23 mouse cellular contexts compared by ENCODE assay signal in the genomic region with DNA sequence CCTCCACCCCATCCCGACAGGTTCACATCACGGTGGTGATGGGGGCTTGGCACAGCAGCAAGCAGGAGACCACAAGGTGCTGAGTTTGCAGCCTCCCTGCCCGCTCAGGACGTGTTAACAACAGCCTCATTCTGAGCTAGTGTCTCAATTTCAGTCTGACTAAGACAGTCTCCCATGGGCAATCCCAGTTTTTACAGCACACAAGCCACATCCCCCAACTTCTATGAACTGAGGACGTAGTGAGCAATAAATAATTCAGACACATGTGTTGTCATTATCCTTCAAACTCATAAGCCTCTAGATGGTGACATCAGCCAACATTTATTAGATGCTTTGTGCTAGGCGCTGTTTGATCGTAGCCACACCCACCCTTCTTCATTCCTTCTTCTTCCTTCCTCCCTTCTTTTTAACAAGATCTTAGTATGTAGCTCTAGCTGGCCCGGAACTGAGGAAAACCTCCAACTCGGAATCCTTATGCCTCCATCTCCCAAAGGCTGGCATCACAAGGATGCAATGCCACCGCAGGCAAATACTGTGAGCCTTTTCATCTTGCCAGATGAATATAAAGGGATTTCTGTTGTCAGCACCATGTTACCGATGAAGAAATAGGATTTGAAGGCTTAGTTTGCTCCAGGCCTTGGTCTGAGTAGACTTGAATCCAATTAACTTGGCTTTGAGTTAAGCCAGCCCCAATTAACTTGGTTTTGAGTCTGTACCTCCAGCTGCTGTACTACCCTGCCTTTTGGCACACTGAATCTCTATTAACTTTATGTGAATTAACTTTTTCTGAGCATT.
DNase-seq lines count a peak whose midpoint lies in the region; ATAC-seq and TF ChIP-seq lines count a peak whose summit lies in the region.
"Had no signal": no experiment of that assay in that cellular context is flagged by ENCODE, and none has a peak within 500 bp of the region (broad histone marks: within the 10 kb centered on the region; RNA-seq: fewer than 3 reads in every experiment).

No protein-coding gene starts in this region.

- H3K4me1 ChIP-seq in forebrain, postnatal 0 days (ENCODE audit: insufficient read depth), result no peaks in the 10 kb centered on the region
- H3K4me1 ChIP-seq in forebrain, embryonic 11.5 days (replicated peaks; ENCODE audit: control insufficient read depth, insufficient read depth, low read length), result no peaks in the 10 kb centered on the region
- no peaks in the 10 kb centered on the region for H3K4me1 ChIP-seq in neural tube, embryonic 15.5 days
- H3K4me1 ChIP-seq in midbrain, embryonic 16.5 days (ENCODE audit: control insufficient read depth, insufficient read depth, low read length), result no peaks in the 10 kb centered on the region
- H3K4me1 ChIP-seq: embryonic facial prominence, embryonic 10.5 days; limb, embryonic 12.5 days; liver, embryonic 13.5 days; midbrain, embryonic 12.5 days; stomach, embryonic 15.5 days had no signal

- no peak overlapping the region for H3K4me3 ChIP-seq in forebrain, postnatal 0 days (ENCODE audit: low read depth, low read length)
- H3K4me3 ChIP-seq in forebrain, embryonic 11.5 days (ENCODE audit: low read depth, low read length), result no peak overlapping the region
- H3K4me3 ChIP-seq in neural tube, embryonic 15.5 days (replicated peaks), result no peak overlapping the region
- H3K4me3 ChIP-seq in midbrain, embryonic 16.5 days (ENCODE audit: low read depth, low read length), result no peak overlapping the region
- H3K4me3 ChIP-seq: embryonic facial prominence, embryonic 10.5 days; limb, embryonic 12.5 days; liver, embryonic 13.5 days; midbrain, embryonic 12.5 days; stomach, embryonic 15.5 days had no signal

- 65% methylated on average over 11 of the region's 11 CpGs for WGBS in forebrain, postnatal 0 days
- 79% methylated on average over 11 of the region's 11 CpGs for WGBS in forebrain, embryonic 11.5 days
- WGBS in neural tube, embryonic 15.5 days, result 80% methylated on average over 11 of the region's 11 CpGs
- WGBS in midbrain, embryonic 16.5 days, result 70% methylated on average over 11 of the region's 11 CpGs

- H3K36me3 ChIP-seq in forebrain, postnatal 0 days (ENCODE audit: insufficient read depth), result no peaks in the 10 kb centered on the region
- no peaks in the 10 kb centered on the region for H3K36me3 ChIP-seq in forebrain, embryonic 11.5 days (ENCODE audit: control insufficient read depth, insufficient read depth, low read length)
- H3K36me3 ChIP-seq in neural tube, embryonic 15.5 days, result no peaks in the 10 kb centered on the region
- no peaks in the 10 kb centered on the region for H3K36me3 ChIP-seq in midbrain, embryonic 16.5 days (ENCODE audit: control insufficient read depth, insufficient read depth, low read length)
- H3K36me3 ChIP-seq: embryonic facial prominence, embryonic 10.5 days; limb, embryonic 12.5 days; liver, embryonic 13.5 days; midbrain, embryonic 12.5 days; stomach, embryonic 15.5 days had no signal

- DNase-seq in forebrain, postnatal 0 days, result no peak
- no peak for DNase-seq in forebrain, embryonic 11.5 days (ENCODE audit: low spot score)
- DNase-seq in neural tube, embryonic 10.5 days (ENCODE audit: extremely low spot score, low spot score), result peak; percentile 11
- no peak for DNase-seq in spleen, adult 18-20 months
- DNase-seq in ovary, postnatal 14 days (ENCODE audit: low spot score), result no peak
- DNase-seq: adrenal gland, adult 8-10 months; cerebellum, adult 9-10 months; gastrocnemius, postnatal 14 days; kidney, adult 9 months; kidney, postnatal 4 days; layer of hippocampus, adult 9-11 months; liver, embryonic 13.5 days; right cerebral cortex, postnatal 25 days; thymus, adult 2 months had no signal

- ATAC-seq in forebrain, postnatal 0 days, result peak; percentile 44
- no peak for ATAC-seq in forebrain, embryonic 11.5 days (replicated peaks; ENCODE audit: low FRiP score)
- ATAC-seq in neural tube, embryonic 15.5 days (ENCODE audit: low FRiP score), result no peak
- peak; percentile 75 for ATAC-seq in midbrain, embryonic 16.5 days
- ATAC-seq: inflammation-experienced regulatory T-cells, adult 6 months had no signal

- no peak overlapping the region for H3K4me2 ChIP-seq in forebrain, postnatal 0 days (ENCODE audit: low read depth)
- no peak overlapping the region for H3K4me2 ChIP-seq in forebrain, embryonic 11.5 days (ENCODE audit: low read depth, low read length, severe bottlenecking)
- H3K4me2 ChIP-seq in neural tube, embryonic 15.5 days, result no peak overlapping the region
- H3K4me2 ChIP-seq in midbrain, embryonic 16.5 days (ENCODE audit: low read length), result no peak overlapping the region
- H3K4me2 ChIP-seq: limb, embryonic 12.5 days; liver, embryonic 13.5 days; midbrain, embryonic 12.5 days; stomach, embryonic 15.5 days had no signal

- no peak overlapping the region for H3K9ac ChIP-seq in forebrain, postnatal 0 days
- no peak overlapping the region for H3K9ac ChIP-seq in forebrain, embryonic 11.5 days (ENCODE audit: low read length)
- no peak overlapping the region for H3K9ac ChIP-seq in neural tube, embryonic 15.5 days (replicated peaks)
- no peak overlapping the region for H3K9ac ChIP-seq in midbrain, embryonic 16.5 days (ENCODE audit: low read depth, low read length)
- H3K9ac ChIP-seq: limb, embryonic 12.5 days; liver, embryonic 13.5 days; midbrain, embryonic 12.5 days; stomach, embryonic 15.5 days had no signal

- no peaks in the 10 kb centered on the region for H3K27me3 ChIP-seq in forebrain, postnatal 0 days (ENCODE audit: insufficient read depth, low read length)
- no peaks in the 10 kb centered on the region for H3K27me3 ChIP-seq in forebrain, embryonic 11.5 days (ENCODE audit: control insufficient read depth, insufficient read depth, low read length)
- H3K27me3 ChIP-seq in neural tube, embryonic 15.5 days (replicated peaks), result no peaks in the 10 kb centered on the region
- no peaks in the 10 kb centered on the region for H3K27me3 ChIP-seq in midbrain, embryonic 16.5 days (ENCODE audit: control insufficient read depth, insufficient read depth, low read depth, low read length)
- H3K27me3 ChIP-seq: CH12.LX; limb, embryonic 12.5 days; liver, embryonic 13.5 days; midbrain, embryonic 12.5 days; stomach, embryonic 15.5 days had no signal

- H3K9me3 ChIP-seq in forebrain, postnatal 0 days (ENCODE audit: low read length), result no peaks in the 10 kb centered on the region
- no peaks in the 10 kb centered on the region for H3K9me3 ChIP-seq in forebrain, embryonic 11.5 days (ENCODE audit: control insufficient read depth, low read length)
- H3K9me3 ChIP-seq in neural tube, embryonic 15.5 days (replicated peaks), result no peaks in the 10 kb centered on the region
- no peaks in the 10 kb centered on the region for H3K9me3 ChIP-seq in midbrain, embryonic 16.5 days (replicated peaks; ENCODE audit: control insufficient read depth, low read length, poor library complexity, severe bottlenecking)
- H3K9me3 ChIP-seq: embryonic facial prominence, embryonic 10.5 days; limb, embryonic 12.5 days; liver, embryonic 13.5 days; midbrain, embryonic 12.5 days; stomach, embryonic 15.5 days had no signal

- H3K27ac ChIP-seq in forebrain, postnatal 0 days (ENCODE audit: low read depth, low read length), result no peak overlapping the region
- H3K27ac ChIP-seq in forebrain, embryonic 11.5 days (ENCODE audit: low read depth, low read length), result no peak overlapping the region
- H3K27ac ChIP-seq in neural tube, embryonic 15.5 days (replicated peaks), result no peak overlapping the region
- H3K27ac ChIP-seq in midbrain, embryonic 16.5 days (ENCODE audit: low read length), result no peak overlapping the region
- H3K27ac ChIP-seq: embryonic facial prominence, embryonic 10.5 days; limb, embryonic 12.5 days; liver, embryonic 13.5 days; macrophage; midbrain, embryonic 12.5 days; stomach, embryonic 15.5 days had no signal

- TF ChIP-seq CTCF in forebrain, postnatal 0 days (IDR thresholded peaks at IDR 0.05; ENCODE audit: low read depth), result no peak

Comparison
In these comparisons a context has a peak if more than half of its experiments do, and no peak if none do; other contexts are left out.
1. ATAC-seq: peak in forebrain, postnatal 0 days (single experiment) and midbrain, embryonic 16.5 days (single experiment); none in forebrain, embryonic 11.5 days (single experiment) and neural tube, embryonic 15.5 days (single experiment).